Mouse (Mus musculus): Measurements from ENCODE around the gene Cartpt.

- TF ChIP-seq POLR2A (IDR thresholded peaks at IDR 0.05; ENCODE audit: low read depth, low read length) (no peak), CTCF (IDR thresholded peaks at IDR 0.05; ENCODE audit: extremely low read depth, insufficient read length, insufficient replicate concordance, low read depth, low read length) (no peak)
Measured at GRCm38 (mm10) chr13:99851026-99851425, 49.9 kb downstream of the Cartpt start.
